Mouse (Mus musculus) thymus, adult 2 months (tissue): Measurements from ENCODE around the gene Tcf12.

Experiments
- CTCF ChIP-seq: fragments of 200-500 bp; IDR thresholded peaks from 2 replicates; pipeline ENCODE4 v1.5.1; 2012; ENCODE audit warnings: mild to moderate bottlenecking, control low read depth, low read length, moderate library complexity, borderline replicate concordance; ENCODE audit not compliant: control insufficient read depth, poor library complexity, insufficient read depth; ENCODE audit errors: extremely low read depth
- POLR2A ChIP-seq: fragments of 200-500 bp; IDR thresholded peaks from 2 replicates; pipeline ENCODE4 v1.6.1; 2012; ENCODE audit warnings: mild to moderate bottlenecking, low read length, control low read depth, moderate library complexity; ENCODE audit not compliant: control insufficient read depth, poor library complexity, insufficient read depth; ENCODE audit errors: extremely low read depth

- TF ChIP-seq POLR2A (no peak), CTCF (no peak)
Observed at GRCm38 (mm10) chr9:71812402-71812801, 299.3 kb downstream of the Tcf12 start.
